Mouse (Mus musculus): Measurements from ENCODE around the gene Gm11565. TPM values are rescaled to one million over a fixed set of nuclear protein-coding genes. Genes with fewer than 3 reads are reported as not detected.
"Not testable (repeated sequence)": the region's sequence is repeated elsewhere in the genome, so short reads cannot be mapped to it uniquely, and the experiment has no call there.

Gm11565 gene
- total RNA-seq (2022): not detected

- DNase-seq: no peak
Measured at GRCm38 (mm10) chr11:99914451-99914850, at the start of gene Gm11565. Gene Gm11565, plus strand, starts transcription at chr11:99914751.

GRCm38 (mm10) chr11:99873089-99873488 lies 41.5 kb upstream of the Gm11565 start, which contains the start of gene Krtap9-1:
Gene Krtap9-1, plus strand, starts transcription at chr11:99873389.
- DNase-seq: not testable (repeated sequence)

GRCm38 (mm10) chr11:99878887-99879286 lies 35.7 kb upstream of the Gm11565 start, which contains the start of gene Gm11567:
Gene Gm11567, plus strand, starts transcription at chr11:99879187.
- DNase-seq: not testable (repeated sequence)

- DNase-seq: no peak
Measured at GRCm38 (mm10) chr11:99907620-99908019, 6.9 kb upstream of the Gm11565 start, which contains the start of gene Krtap31-1. Gene Krtap31-1, plus strand, starts transcription at chr11:99907920.

- DNase-seq: no peak
Measured at GRCm38 (mm10) chr11:99935991-99936390, 21.4 kb downstream of the Gm11565 start, which contains the start of gene Krtap31-2. Gene Krtap31-2, plus strand, starts transcription at chr11:99936291.

- no peak for DNase-seq
Measured at GRCm38 (mm10) chr11:99937751-99938264, 23.3 kb downstream of the Gm11565 start.

- no peak for DNase-seq
Measured at GRCm38 (mm10) chr11:99948175-99948574, 33.6 kb downstream of the Gm11565 start, which contains the start of gene Krtap9-5. Gene Krtap9-5, plus strand, starts transcription at chr11:99948475.

- no peak for DNase-seq
Measured at GRCm38 (mm10) chr11:99964213-99964612, 49.7 kb downstream of the Gm11565 start.

Other genes starting within 250 kb of the Gm11565 start
- gene Krtap4-6, start 248.8 kb upstream of the Gm11565 start, total RNA-seq (2022): not detected
- gene Gm14190, start 224.0 kb upstream of the Gm11565 start, total RNA-seq (2022): not detected
- not detected for gene Gm14180, start 180.5 kb upstream of the Gm11565 start, total RNA-seq (2022)
- not detected for gene Gm11595, start 141.8 kb upstream of the Gm11565 start, total RNA-seq (2022)
- not detected for gene Krtap4-8, start 134.0 kb upstream of the Gm11565 start, total RNA-seq (2022)
- gene Krtap4-9, start 129.6 kb upstream of the Gm11565 start, total RNA-seq (2022): not detected
- gene Gm11596, start 121.3 kb upstream of the Gm11565 start, total RNA-seq (2022): not detected
- not detected for gene Gm11569, start 115.8 kb upstream of the Gm11565 start, total RNA-seq (2022)
- gene Gm11554, start 110.3 kb upstream of the Gm11565 start, total RNA-seq (2022): not detected
- gene Krtap4-13, start 104.9 kb upstream of the Gm11565 start, total RNA-seq (2022): not detected
- not detected for gene Gm11564, start 99.1 kb upstream of the Gm11565 start, total RNA-seq (2022)
- not detected for gene 2300003K06Rik, start 76.7 kb upstream of the Gm11565 start, total RNA-seq (2022)
- not detected for gene Krtap4-16, start 63.1 kb upstream of the Gm11565 start, total RNA-seq (2022)
- gene Gm11568, start 56.8 kb upstream of the Gm11565 start, total RNA-seq (2022): not detected
- not detected for gene Gm11559, start 50.3 kb upstream of the Gm11565 start, total RNA-seq (2022)
- gene Krtap9-1, start 41.4 kb upstream of the Gm11565 start, total RNA-seq (2022): not detected
- gene Gm11567, start 35.6 kb upstream of the Gm11565 start, total RNA-seq (2022): not detected
- gene Krtap31-1, start 6.8 kb upstream of the Gm11565 start, total RNA-seq (2022): not detected
- gene Krtap31-2, start 21.5 kb downstream of the Gm11565 start, total RNA-seq (2022): not detected
- gene Krtap9-5, start 33.7 kb downstream of the Gm11565 start, total RNA-seq (2022): not detected
- gene Krtap29-1, start 64.3 kb downstream of the Gm11565 start, total RNA-seq (2022): not detected
- gene Krtap16-1, start 71.8 kb downstream of the Gm11565 start, total RNA-seq (2022): not detected
- not detected for gene Krtap17-1, start 79.2 kb downstream of the Gm11565 start, total RNA-seq (2022)
- not detected for gene Krt33a, start 101.5 kb downstream of the Gm11565 start, total RNA-seq (2022)
- gene Krt33b, start 115.1 kb downstream of the Gm11565 start, total RNA-seq (2022): not detected
- not detected for gene Krt34, start 126.8 kb downstream of the Gm11565 start, total RNA-seq (2022)
- not detected for gene Krt31, start 135.8 kb downstream of the Gm11565 start, total RNA-seq (2022)
- gene Krt32, start 173.5 kb downstream of the Gm11565 start, total RNA-seq (2022): not detected
- not detected for gene Krt35, start 181.5 kb downstream of the Gm11565 start, total RNA-seq (2022)
- under 1 TPM in 2 of 4 experiments, not detected in 2; 0.31 to 0.40 TPM for gene Krt36, start 190.9 kb downstream of the Gm11565 start, total RNA-seq (2022)
- gene Krt13, start 206.8 kb downstream of the Gm11565 start, total RNA-seq (2022): not detected
- not detected for gene Krt15, start 221.2 kb downstream of the Gm11565 start, total RNA-seq (2022)
- 1 to 10 TPM; 1.3 to 4.2 (median 3.7) TPM for gene Krt19, start 233.9 kb downstream of the Gm11565 start, total RNA-seq (2022)

Data from adrenal gland, adult 8-10 months (tissue).